In genomic region chr16:92966069-92966866, GRCm38 (mm10) we compare ENCODE assay signal across 24 mouse cellular contexts.
"Had no signal": no experiment of that assay in that cellular context is flagged by ENCODE, and none has a peak within 500 bp of the region (broad histone marks: within the 10 kb centered on the region; RNA-seq: fewer than 3 reads in every experiment).

No protein-coding gene starts in this region.

- H3K9ac ChIP-seq: forebrain, postnatal 0 days; heart, embryonic 12.5 days; hindbrain, embryonic 13.5 days; hindbrain, embryonic 15.5 days; kidney, embryonic 15.5 days; limb, embryonic 13.5 days; limb, embryonic 15.5 days; liver, embryonic 13.5 days had no signal

- H3K4me3 ChIP-seq: heart, embryonic 12.5 days; hindbrain, embryonic 13.5 days; hindbrain, embryonic 15.5 days; kidney, embryonic 15.5 days; limb, embryonic 13.5 days; limb, embryonic 15.5 days; liver, embryonic 13.5 days had no signal

- H3K4me1 ChIP-seq: hindbrain, embryonic 13.5 days; hindbrain, embryonic 15.5 days; kidney, embryonic 15.5 days; liver, embryonic 13.5 days had no signal

- H3K36me3 ChIP-seq: heart, embryonic 12.5 days; hindbrain, embryonic 13.5 days; hindbrain, embryonic 15.5 days; kidney, embryonic 15.5 days; limb, embryonic 13.5 days; limb, embryonic 15.5 days; liver, embryonic 13.5 days had no signal

- DNase-seq: forebrain, postnatal 0 days; gastrocnemius, postnatal 14 days; gastrocnemius, postnatal 36 days; heart, adult 18-20 months; heart, postnatal 10 days; heart, postnatal 36 days; kidney, adult 11 months; kidney, adult 2 months; kidney, adult 9 months; kidney, postnatal 14 days; kidney, postnatal 36 days; layer of hippocampus, adult 9-11 months; layer of hippocampus, postnatal 36 days; left cerebral cortex, postnatal 4 days; liver, embryonic 13.5 days had no signal

- H3K4me2 ChIP-seq: heart, embryonic 12.5 days; hindbrain, embryonic 13.5 days; hindbrain, embryonic 15.5 days; kidney, embryonic 15.5 days; limb, embryonic 13.5 days; limb, embryonic 15.5 days; liver, embryonic 13.5 days had no signal

- ATAC-seq: forebrain, postnatal 0 days; hindbrain, postnatal 0 days; intestine, embryonic 16.5 days had no signal

- H3K9me3 ChIP-seq: heart, embryonic 12.5 days; hindbrain, embryonic 13.5 days; hindbrain, embryonic 15.5 days; kidney, embryonic 15.5 days; limb, embryonic 13.5 days; limb, embryonic 15.5 days; liver, embryonic 13.5 days had no signal

- H3K27me3 ChIP-seq: hindbrain, embryonic 13.5 days; hindbrain, embryonic 15.5 days; liver, embryonic 13.5 days had no signal

- H3K27ac ChIP-seq: hindbrain, embryonic 13.5 days; hindbrain, embryonic 15.5 days; hindbrain, postnatal 0 days; kidney, embryonic 15.5 days; kidney, postnatal 0 days; limb, embryonic 13.5 days; limb, embryonic 15.5 days; liver, embryonic 13.5 days had no signal
